Mouse (Mus musculus) erythroid progenitor cell, adult 5-6 weeks (primary cell): Measurements from ENCODE around the gene Pou4f1. TPM values are rescaled to one million over a fixed set of nuclear protein-coding genes. Genes with fewer than 3 reads are reported as not detected.

Experiments used
- ATAC-seq: replicated peaks from 2 replicates; pipeline ENCODE4 v1.8.0; 2016; ENCODE audit warnings: moderate number of reproducible peaks, mild to moderate bottlenecking, moderate TSS enrichment, inconsistent platforms; ENCODE audit not compliant: poor library complexity, low FRiP score, severe bottlenecking
- total RNA-seq, 2 experiments: library from RNA; stranded (forward) in 1 of 2; stranded (reverse) in 1 of 2; fragments of 150-400 nt in 1 of 2; fragments of 186-747, 209-891 nt in 1 of 2; gene quantifications; 2 replicates each; pipeline versions ENCODE4 v1.2.3 to v1.2.4; 2015 to 2017; ENCODE audit warnings: low replicate concordance in 2 of 2

The Pou4f1 gene
- total RNA-seq, 2 experiments from 2014 or later: not detected

DNA sequence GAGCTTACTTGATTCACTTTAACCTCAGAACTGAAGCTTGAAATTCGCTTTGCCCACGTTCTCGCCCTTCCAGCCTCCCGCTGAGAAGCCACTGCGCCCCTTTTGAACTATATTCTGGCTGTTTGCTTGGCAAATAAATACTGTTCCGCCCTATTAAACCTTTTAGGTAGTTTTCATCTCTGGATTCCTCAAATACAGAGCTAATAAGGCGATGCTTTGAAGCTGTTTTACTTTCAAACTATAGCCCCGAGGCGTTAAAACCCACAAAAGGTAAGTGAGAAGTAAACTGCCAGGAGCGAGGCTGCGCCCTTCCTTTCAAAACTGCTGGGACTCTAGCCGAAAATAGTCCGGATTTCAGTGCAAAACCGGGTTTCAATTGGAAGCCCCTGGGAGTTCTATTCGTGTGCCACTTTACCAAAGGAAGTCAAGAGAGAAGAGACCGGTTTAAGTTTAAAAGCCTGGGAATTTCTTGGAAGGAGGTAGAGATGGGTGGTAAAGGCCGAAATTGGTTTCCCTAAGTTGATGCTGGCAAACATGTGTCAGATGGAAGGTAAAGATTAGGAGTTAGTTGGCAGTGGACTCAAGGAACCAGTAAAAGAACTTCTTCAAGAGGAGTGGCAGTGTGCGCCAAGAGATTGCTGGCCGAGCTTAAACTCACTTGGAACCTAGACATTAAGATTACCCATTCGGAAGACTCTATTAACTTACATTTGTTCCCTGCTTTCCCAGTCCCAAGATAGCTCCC, 9.7 kb downstream of the Pou4f1 start:
- ATAC-seq: no peak

DNA sequence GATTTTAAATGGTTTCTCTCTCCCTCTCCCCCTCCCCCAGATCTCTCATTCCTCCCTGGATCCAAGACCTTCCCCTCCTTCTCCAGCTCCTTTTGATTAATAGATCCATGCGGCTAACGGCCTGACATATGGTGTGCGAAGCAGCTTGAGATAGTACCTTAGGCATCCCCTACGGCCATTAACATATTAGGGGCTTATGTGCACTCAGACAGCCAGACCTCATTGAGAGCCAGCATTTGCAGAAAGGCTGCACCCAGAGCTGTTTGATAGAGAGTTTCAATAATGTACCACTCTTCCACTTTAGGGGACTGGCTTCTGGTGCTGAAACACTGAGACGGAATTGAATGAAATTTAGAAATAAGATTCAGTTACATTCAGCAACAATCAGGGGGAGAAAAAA, 10.8 kb downstream of the Pou4f1 start:
- ATAC-seq: no peak

- no peak for ATAC-seq
Measured at GRCm38 (mm10) chr14:104453824-104454223, 14.0 kb downstream of the Pou4f1 start.

- ATAC-seq: no peak
Measured at GRCm38 (mm10) chr14:104434293-104434692, 33.5 kb downstream of the Pou4f1 start.

- ATAC-seq: no peak
Measured at GRCm38 (mm10) chr14:104430819-104431218, 37.0 kb downstream of the Pou4f1 start.

GRCm38 (mm10) chr14:104423688-104424470, 43.9 kb downstream of the Pou4f1 start:
- ATAC-seq: no peak

Other genes starting within 250 kb of the Pou4f1 start
- gene Rnf219, start 54.6 kb upstream of the Pou4f1 start, total RNA-seq (2015; ENCODE audit: low replicate concordance): 0.36 and 2.5 TPM in 2 replicates
- gene Rnf219, start 54.6 kb upstream of the Pou4f1 start, total RNA-seq (2017; ENCODE audit: low replicate concordance): 2.6 and 29.0 TPM in 2 replicates